Mouse (Mus musculus): ENCODE data around the gene Mphosph9. TPM values are rescaled to one million over a fixed set of nuclear protein-coding genes. Genes with fewer than 3 reads are reported as not detected.

Mphosph9 gene
- total and polyA plus RNA-seq, 2 experiments = 1.1 to 2.3 TPM

DNA sequence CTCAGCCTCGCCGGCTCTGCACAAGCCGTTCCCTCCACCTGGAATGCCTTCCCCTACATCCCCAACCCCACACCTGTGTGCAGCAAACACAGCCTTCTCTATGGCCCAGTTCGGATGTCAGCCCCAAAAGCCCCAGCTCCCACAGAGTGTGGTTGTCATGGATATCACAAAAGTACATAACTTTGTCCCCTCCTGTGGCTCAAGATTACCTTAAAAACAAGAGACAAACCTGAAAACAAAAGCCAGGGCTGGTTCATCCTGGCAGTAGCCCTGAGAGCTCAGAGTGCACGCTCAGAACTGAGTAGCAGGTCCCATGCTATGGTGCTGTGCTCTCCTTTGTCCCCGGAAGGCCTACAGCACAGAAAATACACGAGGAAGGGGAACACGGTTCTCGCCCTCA is 122.6 kb downstream of the Mphosph9 start:
- Histone ChIP-seq H3K27me3 (ENCODE audit: control insufficient read depth, insufficient read depth, low read length) (no peaks in the 10 kb centered on the region), H3K4me3 (ENCODE audit: insufficient read depth, low read depth, low read length) (no peak overlapping the region), H3K4me1 (ENCODE audit: control insufficient read depth, insufficient read depth, low read length) (peaks cover 19% of the 10 kb centered on the region), H3K79me2 (ENCODE audit: control insufficient read depth, insufficient read depth, low read length) (peaks cover 13% of the 10 kb centered on the region; the same call in 1 of the 2 replicates), H3K36me3 (ENCODE audit: control insufficient read depth, insufficient read depth, low read length) (no peaks in the 10 kb centered on the region), H3K9ac (ENCODE audit: low read depth, low read length) (no peak overlapping the region), H3K27ac (replicated peaks; ENCODE audit: insufficient read depth, low read depth, low read length) (no peak overlapping the region)
- WGBS = 88% methylated on average over 9 of the region's 9 CpGs
- no peak for DNase-seq (ENCODE audit: extremely low read depth, low read depth, low spot score)
- TF ChIP-seq POLR2A (IDR thresholded peaks at IDR 0.05; ENCODE audit: extremely low read depth, insufficient read depth, low read length) = no peak
- no peak for TF ChIP-seq CTCF (IDR thresholded peaks at IDR 0.05; ENCODE audit: low read depth, low read length)

DNA sequence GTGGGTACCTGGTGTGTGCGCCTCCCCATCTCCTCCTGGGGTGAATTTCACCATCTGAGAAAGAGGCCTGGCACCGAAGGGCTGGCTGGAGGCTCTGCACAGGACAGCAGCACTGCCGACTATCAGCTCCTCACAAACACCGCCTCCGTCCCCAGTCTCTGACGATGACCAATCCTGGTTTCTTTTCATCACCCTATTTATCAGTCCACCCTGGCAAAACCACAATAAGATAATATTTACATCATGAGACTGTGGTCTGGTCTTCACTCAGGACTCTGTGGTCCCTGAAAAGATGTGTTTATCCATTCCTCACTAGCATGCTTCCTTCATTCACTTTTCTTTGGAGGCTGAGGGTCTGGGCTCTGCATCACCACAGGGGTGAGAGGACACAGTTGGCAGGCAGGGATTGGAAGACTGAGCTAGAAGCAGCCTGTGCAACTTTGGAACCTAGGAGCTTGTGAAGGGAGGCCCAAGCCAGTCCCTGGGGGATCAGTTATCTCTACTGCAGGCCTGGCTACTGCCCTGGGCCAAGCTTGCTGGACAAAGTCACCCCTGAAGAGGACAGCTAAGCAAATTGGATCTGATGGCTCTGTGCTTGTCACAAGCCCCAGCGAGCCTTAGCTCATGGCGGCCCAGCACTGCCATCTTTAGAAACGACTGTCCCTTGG is 123.5 kb downstream of the Mphosph9 start:
- no peak for TF ChIP-seq CTCF (IDR thresholded peaks at IDR 0.05; ENCODE audit: low read depth, low read length)
- no peak for TF ChIP-seq POLR2A (IDR thresholded peaks at IDR 0.05; ENCODE audit: extremely low read depth, insufficient read depth, low read length)
- peaks cover 14% of the 10 kb centered on the region for H3K4me1 ChIP-seq (ENCODE audit: control insufficient read depth, insufficient read depth, low read length)
- no peak for DNase-seq (ENCODE audit: extremely low read depth, low read depth, low spot score)
- no peak overlapping the region for H3K4me3 ChIP-seq (ENCODE audit: insufficient read depth, low read depth, low read length)
- H3K27me3 ChIP-seq (ENCODE audit: control insufficient read depth, insufficient read depth, low read length) = no peaks in the 10 kb centered on the region
- H3K27ac ChIP-seq (replicated peaks; ENCODE audit: insufficient read depth, low read depth, low read length) = 0 out of 2 replicates have a peak overlapping the region, but pooled peaks have one; percentile 32
- 92% methylated on average over 9 of the region's 9 CpGs for WGBS
- H3K9ac ChIP-seq (ENCODE audit: low read depth, low read length) = no peak overlapping the region
- H3K79me2 ChIP-seq (ENCODE audit: control insufficient read depth, insufficient read depth, low read length) = peaks cover 16% of the 10 kb centered on the region; the same call in 1 of the 2 replicates
- no peaks in the 10 kb centered on the region for H3K36me3 ChIP-seq (ENCODE audit: control insufficient read depth, insufficient read depth, low read length)

DNA sequence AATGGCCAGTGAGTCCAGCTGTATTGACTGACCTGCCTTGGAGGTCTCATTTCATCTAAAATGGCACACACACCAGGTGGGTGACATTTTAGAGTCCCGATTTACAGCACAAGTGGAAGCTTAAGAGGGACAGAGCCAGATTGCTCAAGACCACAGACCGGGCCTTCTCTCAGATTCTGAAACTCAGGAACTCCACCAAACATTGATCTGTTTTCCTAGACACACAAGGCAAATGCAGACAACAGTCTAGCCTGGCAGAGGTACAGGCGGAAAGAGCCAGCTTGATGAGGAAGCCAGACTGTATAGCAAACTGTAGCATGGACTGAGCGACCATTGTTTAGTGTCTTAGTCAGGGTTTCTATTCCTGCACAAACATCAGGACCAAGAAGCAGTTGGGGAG is 124.5 kb downstream of the Mphosph9 start:
- H3K79me2 ChIP-seq (ENCODE audit: control insufficient read depth, insufficient read depth, low read length) = peaks cover 17% of the 10 kb centered on the region; the same call in 1 of the 2 replicates
- TF ChIP-seq CTCF (IDR thresholded peaks at IDR 0.05; ENCODE audit: low read depth, low read length) (no peak), POLR2A (IDR thresholded peaks at IDR 0.05; ENCODE audit: extremely low read depth, insufficient read depth, low read length) (no peak)
- H3K9ac ChIP-seq (ENCODE audit: low read depth, low read length) = peak overlapping the region; percentile 52
- WGBS = 29% methylated on average over 4 of the region's 4 CpGs
- peak overlapping the region; percentile 59 for H3K27ac ChIP-seq (replicated peaks; ENCODE audit: insufficient read depth, low read depth, low read length)
- no peak overlapping the region for H3K4me3 ChIP-seq (ENCODE audit: insufficient read depth, low read depth, low read length)
- no peaks in the 10 kb centered on the region for H3K36me3 ChIP-seq (ENCODE audit: control insufficient read depth, insufficient read depth, low read length)
- DNase-seq (ENCODE audit: extremely low read depth, low read depth, low spot score) = peak; percentile 90
- no peaks in the 10 kb centered on the region for H3K27me3 ChIP-seq (ENCODE audit: control insufficient read depth, insufficient read depth, low read length)
- peaks cover 22% of the 10 kb centered on the region for H3K4me1 ChIP-seq (ENCODE audit: control insufficient read depth, insufficient read depth, low read length)

DNA sequence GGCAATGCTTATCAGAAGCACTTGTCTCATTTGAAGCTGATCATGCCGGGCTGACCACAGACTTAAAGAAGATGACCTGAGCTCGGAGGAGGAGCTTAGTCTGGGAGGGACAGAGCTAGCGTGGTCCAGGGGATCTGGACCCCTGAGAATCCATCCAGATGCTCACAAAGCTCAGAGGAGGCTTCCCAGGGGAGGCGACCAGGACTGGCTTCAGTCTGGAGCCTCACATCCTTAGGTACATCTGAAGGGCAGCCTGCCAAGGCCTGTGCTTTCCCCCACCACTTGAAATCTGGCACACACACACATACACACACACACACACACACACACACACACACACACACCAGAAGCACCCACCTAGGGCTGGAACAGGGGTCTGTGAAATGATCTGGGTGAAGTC is 125.7 kb downstream of the Mphosph9 start:
- DNase-seq (ENCODE audit: extremely low read depth, low read depth, low spot score) = no peak
- Histone ChIP-seq H3K27me3 (ENCODE audit: control insufficient read depth, insufficient read depth, low read length) (no peaks in the 10 kb centered on the region), H3K4me3 (ENCODE audit: insufficient read depth, low read depth, low read length) (no peak overlapping the region), H3K27ac (replicated peaks; ENCODE audit: insufficient read depth, low read depth, low read length) (no peak overlapping the region), H3K36me3 (ENCODE audit: control insufficient read depth, insufficient read depth, low read length) (no peaks in the 10 kb centered on the region), H3K4me1 (ENCODE audit: control insufficient read depth, insufficient read depth, low read length) (peaks cover 22% of the 10 kb centered on the region), H3K9ac (ENCODE audit: low read depth, low read length) (no peak overlapping the region), H3K79me2 (ENCODE audit: control insufficient read depth, insufficient read depth, low read length) (peaks cover 15% of the 10 kb centered on the region; the same call in 1 of the 2 replicates)
- no peak for TF ChIP-seq CTCF (IDR thresholded peaks at IDR 0.05; ENCODE audit: low read depth, low read length)
- no peak for TF ChIP-seq POLR2A (IDR thresholded peaks at IDR 0.05; ENCODE audit: extremely low read depth, insufficient read depth, low read length)
- 79% methylated on average over 4 of the region's 4 CpGs for WGBS

DNA sequence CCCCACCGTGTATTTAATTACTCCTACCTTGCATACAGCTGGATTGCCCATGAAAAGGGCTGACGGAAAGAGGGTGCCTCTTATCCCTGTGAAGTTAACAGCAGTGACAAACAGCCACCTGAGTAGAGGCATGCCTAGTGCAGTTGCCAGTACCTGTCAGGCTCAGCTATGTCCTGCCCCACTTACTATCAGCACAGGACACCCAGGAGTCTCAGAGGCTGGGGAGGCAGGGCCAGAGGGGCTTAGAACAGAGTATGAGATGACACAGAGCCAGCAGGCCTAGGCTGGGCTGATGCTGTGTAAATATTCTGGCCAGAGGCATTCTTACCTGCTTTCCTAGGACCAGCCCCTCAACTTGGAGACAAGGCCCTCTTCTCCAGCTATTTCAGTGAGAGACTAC is 126.2 kb downstream of the Mphosph9 start:
- no peak overlapping the region for H3K4me3 ChIP-seq (ENCODE audit: insufficient read depth, low read depth, low read length)
- peaks cover 20% of the 10 kb centered on the region; the same call in 1 of the 2 replicates for H3K79me2 ChIP-seq (ENCODE audit: control insufficient read depth, insufficient read depth, low read length)
- no peak for DNase-seq (ENCODE audit: extremely low read depth, low read depth, low spot score)
- peaks cover 22% of the 10 kb centered on the region for H3K4me1 ChIP-seq (ENCODE audit: control insufficient read depth, insufficient read depth, low read length)
- no peaks in the 10 kb centered on the region for H3K36me3 ChIP-seq (ENCODE audit: control insufficient read depth, insufficient read depth, low read length)
- no peak overlapping the region for H3K9ac ChIP-seq (ENCODE audit: low read depth, low read length)
- no peaks in the 10 kb centered on the region for H3K27me3 ChIP-seq (ENCODE audit: control insufficient read depth, insufficient read depth, low read length)
- no peak overlapping the region for H3K27ac ChIP-seq (replicated peaks; ENCODE audit: insufficient read depth, low read depth, low read length)
- no peak for TF ChIP-seq POLR2A (IDR thresholded peaks at IDR 0.05; ENCODE audit: extremely low read depth, insufficient read depth, low read length)
- TF ChIP-seq CTCF (IDR thresholded peaks at IDR 0.05; ENCODE audit: low read depth, low read length) = no peak
- 60% methylated on average over 2 of the region's 2 CpGs for WGBS

Other genes starting within 250 kb of the Mphosph9 start
- gene Abcb9, start 232.2 kb downstream of the Mphosph9 start, total RNA-seq (2014; rRNA removed) = 0.74 and 0.87 TPM in 2 replicates
- 2.4 and 2.5 TPM in 2 replicates for gene Abcb9, start 232.2 kb downstream of the Mphosph9 start, polyA plus RNA-seq (2012; rRNA removed)
- 38.5 and 46.6 TPM in 2 replicates for gene Ogfod2, start 215.7 kb downstream of the Mphosph9 start, total RNA-seq (2014; rRNA removed)
- gene Ogfod2, start 215.7 kb downstream of the Mphosph9 start, polyA plus RNA-seq (2012; rRNA removed) = 65.3 and 74.6 TPM in 2 replicates
- 18.0 and 19.3 TPM in 2 replicates for gene Arl6ip4, start 211.9 kb downstream of the Mphosph9 start, total RNA-seq (2014; rRNA removed)
- gene Arl6ip4, start 211.9 kb downstream of the Mphosph9 start, polyA plus RNA-seq (2012; rRNA removed) = 23.6 and 26.2 TPM in 2 replicates
- gene Pitpnm2, start 78.2 kb downstream of the Mphosph9 start, total RNA-seq (2014; rRNA removed) = 10.6 and 13.9 TPM in 2 replicates
- gene Pitpnm2, start 78.2 kb downstream of the Mphosph9 start, polyA plus RNA-seq (2012; rRNA removed) = 25.5 and 30.3 TPM in 2 replicates
- 6.3 and 7.3 TPM in 2 replicates for gene 2810006K23Rik, start 117 bp upstream of the Mphosph9 start, total RNA-seq (2014; rRNA removed)
- 5.1 and 5.3 TPM in 2 replicates for gene 2810006K23Rik, start 117 bp upstream of the Mphosph9 start, polyA plus RNA-seq (2012; rRNA removed)
- 13.4 and 14.2 TPM in 2 replicates for gene Cdk2ap1, start 35.1 kb upstream of the Mphosph9 start, total RNA-seq (2014; rRNA removed)
- gene Cdk2ap1, start 35.1 kb upstream of the Mphosph9 start, polyA plus RNA-seq (2012; rRNA removed) = 33.5 and 38.2 TPM in 2 replicates
- gene Sbno1, start 98.0 kb upstream of the Mphosph9 start, total RNA-seq (2014; rRNA removed) = 33.1 and 36.6 TPM in 2 replicates
- gene Sbno1, start 98.0 kb upstream of the Mphosph9 start, polyA plus RNA-seq (2012; rRNA removed) = 7.2 and 8.1 TPM in 2 replicates
- 9.6 and 13.2 TPM in 2 replicates for gene Kmt5a, start 112.0 kb upstream of the Mphosph9 start, total RNA-seq (2014; rRNA removed)
- gene Kmt5a, start 112.0 kb upstream of the Mphosph9 start, polyA plus RNA-seq (2012; rRNA removed) = 14.7 and 15.1 TPM in 2 replicates
- 9.6 and 11.6 TPM in 2 replicates for gene Rilpl2, start 150.4 kb upstream of the Mphosph9 start, total RNA-seq (2014; rRNA removed)
- 10.1 and 10.4 TPM in 2 replicates for gene Rilpl2, start 150.4 kb upstream of the Mphosph9 start, polyA plus RNA-seq (2012; rRNA removed)
- gene Snrnp35, start 155.2 kb upstream of the Mphosph9 start, total RNA-seq (2014; rRNA removed) = 2.9 and 3.7 TPM in 2 replicates
- 2.2 and 2.5 TPM in 2 replicates for gene Snrnp35, start 155.2 kb upstream of the Mphosph9 start, polyA plus RNA-seq (2012; rRNA removed)
- 1.4 and 1.6 TPM in 2 replicates for gene Rilpl1, start 203.4 kb upstream of the Mphosph9 start, total RNA-seq (2014; rRNA removed)
- 0.97 and 2.0 TPM in 2 replicates for gene Rilpl1, start 203.4 kb upstream of the Mphosph9 start, polyA plus RNA-seq (2012; rRNA removed)
- gene Tmed2, start 212.7 kb upstream of the Mphosph9 start, total RNA-seq (2014; rRNA removed) = 374 and 414 TPM in 2 replicates
- 124 and 135 TPM in 2 replicates for gene Tmed2, start 212.7 kb upstream of the Mphosph9 start, polyA plus RNA-seq (2012; rRNA removed)
- 3.0 and 3.8 TPM in 2 replicates for gene Ddx55, start 224.9 kb upstream of the Mphosph9 start, total RNA-seq (2014; rRNA removed)
- gene Ddx55, start 224.9 kb upstream of the Mphosph9 start, polyA plus RNA-seq (2012; rRNA removed) = 3.5 and 6.3 TPM in 2 replicates

Measured in liver, adult 2 months (tissue).